Mouse (Mus musculus) adrenal gland, adult (tissue): ENCODE data around the gene Angptl2.

Source experiments
- DNase-seq, 2 experiments: peaks; one replicate each; pipeline ENCODE4 v3.0.0; 2022 to 2023; ENCODE audit warnings: low spot score in 1 of 2; ENCODE audit not compliant: inconsistent age in 2 of 2

Gene Angptl2

GRCm38 (mm10) chr2:33268384-33269131 lies 52.7 kb downstream of the Angptl2 start:
- peak; percentile 76 to 86 for DNase-seq

- no peak for DNase-seq
Observed at GRCm38 (mm10) chr2:33269132-33269493, 53.2 kb downstream of the Angptl2 start.

- no peak for DNase-seq
Observed at GRCm38 (mm10) chr2:33270569-33270968, 54.7 kb downstream of the Angptl2 start.

- no peak for DNase-seq
Observed at GRCm38 (mm10) chr2:33271511-33271910, 55.6 kb downstream of the Angptl2 start.

- DNase-seq: peak in 1 of 2 experiments; percentile 55
Observed at GRCm38 (mm10) chr2:33272665-33273439, 57.0 kb downstream of the Angptl2 start.

GRCm38 (mm10) chr2:33274719-33275490 lies 59.0 kb downstream of the Angptl2 start:
- DNase-seq: peak in 1 of 2 experiments; percentile 56

GRCm38 (mm10) chr2:33279758-33280157 lies 63.9 kb downstream of the Angptl2 start:
- DNase-seq: no peak

GRCm38 (mm10) chr2:33280525-33280924 lies 64.7 kb downstream of the Angptl2 start:
- no peak for DNase-seq

GRCm38 (mm10) chr2:33281807-33282206 lies 65.9 kb downstream of the Angptl2 start:
- DNase-seq: no peak

- DNase-seq: peak; percentile 47 to 75
Observed at GRCm38 (mm10) chr2:33282877-33283276, 67.0 kb downstream of the Angptl2 start.

GRCm38 (mm10) chr2:33283674-33284073 lies 67.8 kb downstream of the Angptl2 start:
- DNase-seq: peak in 1 of 2 experiments; percentile 61

GRCm38 (mm10) chr2:33288837-33289236 lies 73.0 kb downstream of the Angptl2 start:
- no peak for DNase-seq

- no peak for DNase-seq
Observed at GRCm38 (mm10) chr2:33290491-33290890, 74.6 kb downstream of the Angptl2 start.

GRCm38 (mm10) chr2:33292057-33292456 lies 76.2 kb downstream of the Angptl2 start:
- DNase-seq: no peak

- peak; percentile 36 to 67 for DNase-seq
Observed at GRCm38 (mm10) chr2:33295115-33295514, 79.2 kb downstream of the Angptl2 start.
